Mouse (Mus musculus): ENCODE results near the gene Aox2. TPM values are rescaled to one million over a fixed set of nuclear protein-coding genes. Genes with fewer than 3 reads are reported as not detected.

The Aox2 gene
- total RNA-seq (2021): under 1 TPM in 1 of 2 experiments, not detected in 1; 0.05 TPM

DNA sequence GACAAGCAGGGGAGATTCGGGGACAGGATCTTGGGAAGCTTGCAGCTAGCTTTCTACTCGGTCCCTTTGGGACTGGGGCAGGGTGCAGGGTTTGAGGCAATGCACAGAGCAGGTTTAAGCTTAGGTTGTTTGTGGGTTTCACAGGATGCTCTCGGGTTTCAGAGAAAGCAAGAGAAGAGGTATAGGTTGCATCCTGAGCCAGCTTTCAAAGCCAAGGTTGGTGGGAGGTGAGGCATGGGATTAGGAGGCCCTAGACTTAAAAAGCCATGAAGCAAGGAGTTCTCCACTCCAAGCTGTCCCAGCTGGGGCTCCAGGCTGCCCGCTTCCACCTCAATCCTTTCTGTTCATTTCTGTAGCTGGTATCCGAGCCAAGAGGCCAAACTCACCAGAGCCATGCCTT, at the start of gene Aox2:
Aox2 (plus strand) TSS at position 301 of the 400 bp plus-strand sequence.
- DNase-seq: no peak

DNA sequence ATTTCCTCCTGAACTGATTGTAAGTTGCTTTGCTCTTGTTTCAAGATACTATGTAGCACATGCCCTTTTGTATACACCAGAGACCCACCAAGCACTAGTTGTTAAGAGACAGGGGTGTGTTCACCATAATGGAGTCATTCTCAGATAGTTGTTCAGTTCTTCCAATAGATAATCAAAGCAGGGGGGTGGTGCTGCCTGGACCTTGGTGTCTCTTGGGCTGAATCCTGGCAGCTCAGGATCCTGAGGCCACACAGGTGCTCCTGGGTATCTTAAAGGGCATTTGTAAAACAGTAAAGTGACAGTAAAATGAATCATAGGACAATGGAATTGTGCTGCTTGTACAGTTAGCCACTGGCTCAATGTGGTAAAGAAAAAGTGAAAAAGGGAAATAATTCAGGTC, 49.2 kb upstream of the Aox2 start:
- DNase-seq: no peak

DNA sequence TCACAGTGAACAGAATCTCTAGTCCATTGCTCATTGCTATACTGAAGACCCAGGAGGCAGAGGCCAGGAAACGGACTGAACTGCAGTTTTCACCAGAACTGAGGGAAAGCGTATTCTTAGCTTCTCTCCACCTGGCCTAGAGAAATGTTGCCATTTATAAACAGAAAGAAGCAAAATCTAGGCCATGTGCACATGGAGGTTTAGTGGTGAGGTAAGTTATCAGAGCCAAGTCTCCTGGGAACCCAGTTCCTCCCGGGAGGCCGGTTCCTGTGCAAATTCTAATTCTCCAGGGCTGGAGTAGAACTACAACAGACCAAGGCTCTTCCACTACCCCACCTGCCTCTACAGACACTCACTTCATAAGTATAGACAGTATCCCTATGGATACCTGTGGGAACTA, 48.4 kb upstream of the Aox2 start:
- DNase-seq: no peak

DNA sequence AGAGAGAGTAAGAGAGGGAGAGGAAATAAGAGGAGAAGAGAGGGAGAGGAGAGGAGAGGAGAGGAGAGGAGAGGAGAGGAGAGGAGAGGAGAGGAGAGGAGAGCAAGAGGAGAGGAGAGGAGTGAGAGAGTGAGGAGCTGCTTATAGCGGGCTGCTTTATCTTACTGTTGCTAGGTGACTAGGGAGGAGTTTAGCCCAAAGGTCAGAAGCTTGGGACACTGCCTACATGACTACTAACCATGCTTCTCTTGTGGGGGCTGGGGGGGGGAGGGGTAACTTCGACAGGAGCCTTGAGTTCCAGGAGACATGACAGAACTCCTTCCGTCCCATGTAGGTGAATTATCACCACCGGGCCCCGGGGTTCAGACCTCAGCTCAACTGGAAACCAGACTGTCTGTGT, 47.6 kb upstream of the Aox2 start:
- no peak for DNase-seq

DNA sequence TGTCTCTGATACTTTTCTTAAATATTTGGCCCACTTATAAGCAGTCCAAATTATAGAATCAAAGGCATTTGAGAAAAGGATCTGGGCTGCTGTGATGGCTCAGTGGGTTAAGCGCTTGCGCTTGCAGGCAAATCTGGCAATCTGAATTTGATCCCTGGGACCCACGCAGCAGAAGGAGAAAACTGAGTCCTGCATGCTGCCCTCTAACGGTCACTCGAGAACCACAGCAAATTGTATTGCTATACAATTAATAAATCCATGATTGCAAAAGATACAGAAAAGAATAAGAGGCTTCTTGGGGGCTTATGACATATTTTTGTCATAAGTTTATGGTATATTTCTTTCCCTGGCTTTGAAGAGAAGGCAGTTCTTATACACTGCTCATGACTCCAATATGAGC, 42.7 kb upstream of the Aox2 start:
- no peak for DNase-seq

DNA sequence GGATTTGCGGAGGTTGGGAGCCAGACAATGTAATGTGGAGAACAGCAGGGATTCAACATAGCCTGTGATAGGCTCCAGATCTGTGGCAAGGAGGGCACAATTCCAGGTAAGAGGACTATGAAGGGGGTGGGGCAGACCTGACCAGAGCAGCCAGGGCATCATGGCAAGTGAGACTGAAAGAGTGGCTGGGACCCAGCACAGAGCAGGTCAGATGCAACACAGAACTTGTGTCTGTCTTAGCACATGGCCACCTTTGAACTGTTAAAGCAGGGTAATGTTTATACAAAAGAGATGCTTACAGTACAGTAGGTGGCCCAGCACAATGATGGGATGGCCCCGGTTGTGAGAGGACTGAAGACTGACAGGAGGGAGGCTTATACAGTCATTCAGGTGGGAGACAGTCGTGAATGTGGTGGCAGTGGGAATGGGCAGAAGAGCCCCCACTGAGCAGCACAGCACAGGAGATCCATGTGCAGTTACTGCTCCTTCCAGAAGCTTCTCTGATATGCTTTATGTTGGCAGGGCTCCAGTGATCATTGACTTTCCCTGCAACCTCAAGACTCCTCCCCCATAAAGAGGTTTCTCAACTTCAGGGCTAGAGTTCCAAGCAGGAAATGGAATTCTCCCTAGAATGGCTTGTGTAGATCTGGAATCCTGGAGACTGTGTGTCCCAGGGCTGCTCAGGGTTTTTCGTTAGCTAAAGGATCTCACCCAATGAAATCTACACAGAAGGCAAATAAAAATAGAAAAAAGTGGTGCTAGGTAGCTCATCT, 40.4 kb upstream of the Aox2 start:
- DNase-seq: no peak

DNA sequence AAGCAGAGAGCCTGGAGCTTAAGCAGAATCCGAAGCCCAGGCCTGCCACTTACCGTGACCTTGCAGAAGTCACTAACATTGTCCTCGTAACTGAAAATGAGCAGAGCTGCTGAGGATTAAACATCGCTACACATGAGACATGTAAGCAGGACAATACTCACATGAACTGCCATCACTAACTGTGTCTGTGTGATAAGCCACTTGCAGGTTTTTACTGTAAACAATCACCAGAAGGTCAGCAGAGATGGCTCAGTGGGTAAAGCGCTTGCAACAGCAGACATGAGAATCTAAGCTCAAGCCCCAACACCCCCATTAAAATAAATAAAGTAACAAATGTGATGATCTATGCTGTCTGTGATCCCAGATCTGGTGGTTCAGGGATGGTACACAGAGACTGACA, 39.7 kb upstream of the Aox2 start:
- DNase-seq: no peak

DNA sequence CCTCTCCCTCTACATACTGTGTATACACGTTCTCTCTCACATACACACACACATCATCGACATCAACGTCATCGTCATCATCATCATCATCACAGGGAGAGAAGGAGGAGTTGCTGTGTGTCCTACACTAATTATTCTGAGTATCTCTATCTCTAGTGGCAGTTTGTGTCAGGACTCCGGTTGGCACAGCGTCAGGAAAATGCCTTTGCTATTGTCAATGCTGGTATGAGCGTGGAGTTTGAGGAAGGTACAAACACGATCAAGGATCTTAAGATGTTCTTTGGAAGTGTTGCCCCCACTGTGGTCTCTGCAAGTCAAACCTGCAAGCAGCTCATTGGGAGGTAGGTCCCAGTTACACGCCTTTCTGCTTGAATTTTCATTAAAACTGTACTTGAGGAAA, 39.2 kb upstream of the Aox2 start:
- no peak for DNase-seq

DNA sequence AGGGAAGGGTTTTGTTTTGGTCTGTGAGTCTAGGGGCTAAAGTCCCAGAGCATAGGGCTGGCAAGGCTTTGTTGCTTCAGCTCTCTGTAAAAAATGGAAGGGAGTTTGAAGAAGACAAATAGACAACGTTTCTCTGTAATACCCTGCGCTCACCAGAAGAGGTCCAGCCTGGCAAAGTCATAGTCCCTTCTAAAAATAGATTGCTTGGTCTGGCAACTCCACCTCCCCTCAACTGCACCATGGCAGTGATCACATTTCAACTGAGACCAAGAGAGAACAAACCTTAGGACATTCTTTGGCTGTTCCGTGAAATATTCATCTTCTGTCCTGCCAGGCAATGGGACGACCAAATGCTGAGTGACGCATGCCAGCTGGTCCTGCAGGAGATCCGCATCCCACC, 37.8 kb upstream of the Aox2 start:
- peak; percentile 25 for DNase-seq

DNA sequence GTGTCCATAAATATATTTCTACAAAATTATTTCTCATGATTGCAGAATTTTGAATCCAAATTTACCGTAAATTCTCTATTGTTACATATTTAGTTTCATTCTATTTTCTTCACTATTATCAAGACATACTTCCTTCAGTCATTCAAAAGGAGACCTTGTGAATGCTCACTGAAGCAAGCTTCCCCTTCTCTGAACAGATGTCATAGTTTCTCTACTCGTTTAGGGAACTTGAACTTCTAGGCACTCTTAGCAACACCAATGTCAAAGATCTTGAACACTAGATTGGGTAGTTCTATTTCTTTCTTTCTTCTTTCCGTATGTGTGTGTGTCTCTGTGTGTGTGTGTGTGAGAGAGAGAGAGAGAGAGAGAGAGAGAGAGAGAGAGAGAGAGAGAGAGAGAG, 33.6 kb upstream of the Aox2 start:
- DNase-seq: no peak

DNA sequence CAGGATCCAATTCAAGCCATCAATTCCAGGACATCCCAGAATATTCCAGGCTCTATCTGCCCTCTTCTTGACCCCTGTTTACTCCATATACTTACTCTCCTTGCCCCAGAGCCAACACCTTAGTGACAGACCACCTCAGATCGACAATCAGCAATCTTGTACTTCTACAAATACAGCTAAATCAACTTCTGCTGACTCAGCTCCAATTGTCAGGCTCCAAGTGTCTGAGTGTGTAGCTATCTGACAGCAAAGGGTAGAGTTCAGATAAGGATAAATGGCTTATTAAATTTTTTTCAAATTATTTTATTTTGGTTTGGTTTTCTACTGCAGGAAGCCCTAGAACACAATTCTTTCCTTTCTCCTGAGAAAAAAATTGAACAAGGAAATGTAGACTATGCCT, 29.6 kb upstream of the Aox2 start:
- DNase-seq: no peak

DNA sequence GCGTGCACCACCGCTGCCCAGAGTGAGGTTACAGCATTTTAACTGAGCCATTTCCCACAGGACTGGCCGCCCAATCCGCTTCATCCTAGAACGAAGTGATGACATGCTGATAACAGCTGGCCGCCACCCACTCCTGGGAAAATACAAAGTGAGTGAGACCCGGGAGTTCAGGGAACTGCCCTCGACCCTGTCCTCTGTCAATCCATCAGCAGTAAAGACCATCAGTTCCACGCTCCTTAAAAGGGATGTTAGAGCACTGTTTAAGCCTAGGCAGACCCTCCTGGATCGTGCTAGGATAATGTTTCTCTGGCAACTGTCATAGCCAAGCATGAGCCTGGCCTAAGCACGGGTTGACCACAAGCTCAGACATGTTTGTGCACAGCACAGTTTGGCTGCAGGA, 24.7 kb upstream of the Aox2 start:
- no peak for DNase-seq

DNA sequence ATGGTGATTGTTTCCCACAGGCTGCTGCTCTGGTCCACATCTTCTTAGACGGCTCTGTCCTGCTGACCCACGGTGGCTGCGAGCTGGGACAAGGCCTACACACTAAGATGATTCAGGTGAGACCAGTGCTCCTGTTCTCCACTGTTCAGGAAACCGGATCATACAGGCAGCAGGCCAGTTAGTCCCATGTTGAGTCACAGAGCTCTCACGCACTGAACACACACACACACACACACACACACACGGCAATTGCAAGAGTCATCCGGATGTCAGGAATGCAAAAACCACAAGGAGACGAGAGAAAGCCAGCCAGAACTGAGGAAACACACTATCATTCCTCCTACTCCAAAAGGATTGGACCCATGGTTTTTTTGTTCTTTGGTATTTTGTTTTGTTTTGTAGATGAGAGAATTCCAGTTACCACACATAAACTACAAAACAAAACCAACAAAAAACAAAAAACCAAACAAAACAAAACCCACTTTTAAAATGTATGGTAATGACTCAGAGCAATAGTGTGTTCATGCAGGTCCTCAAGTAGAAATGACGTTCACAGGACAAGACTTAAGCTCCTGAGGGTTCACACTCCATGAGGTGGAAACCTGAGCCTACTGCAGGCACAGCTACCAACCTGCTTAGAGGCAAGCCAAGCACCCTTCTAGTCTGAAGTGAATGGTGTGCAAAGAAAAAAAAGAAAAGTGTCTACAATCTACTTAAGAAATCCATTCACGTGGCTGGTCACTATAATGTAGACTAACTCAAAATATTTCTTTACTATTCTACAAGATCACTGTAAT, 20.7 kb upstream of the Aox2 start:
- DNase-seq: no peak

DNA sequence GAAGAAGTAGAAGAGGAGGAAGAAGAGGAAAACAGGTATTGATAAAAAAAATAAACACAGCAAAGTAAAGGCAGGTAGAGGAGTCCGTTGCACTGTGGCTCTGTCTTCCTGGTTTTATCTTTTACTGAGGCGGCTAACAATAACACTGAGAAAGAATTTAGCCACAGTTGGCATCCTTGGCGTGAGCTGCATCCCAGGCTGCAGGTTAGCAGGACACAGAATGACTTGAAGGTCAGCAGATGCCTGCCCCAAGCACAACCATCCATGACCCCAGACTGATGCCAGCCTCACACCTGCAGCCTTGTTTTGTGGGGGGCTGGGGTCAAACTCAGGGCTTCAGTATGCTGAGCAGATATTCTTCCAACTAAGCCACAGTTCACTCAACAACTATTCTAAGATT, 17.8 kb upstream of the Aox2 start:
- no peak for DNase-seq

DNA sequence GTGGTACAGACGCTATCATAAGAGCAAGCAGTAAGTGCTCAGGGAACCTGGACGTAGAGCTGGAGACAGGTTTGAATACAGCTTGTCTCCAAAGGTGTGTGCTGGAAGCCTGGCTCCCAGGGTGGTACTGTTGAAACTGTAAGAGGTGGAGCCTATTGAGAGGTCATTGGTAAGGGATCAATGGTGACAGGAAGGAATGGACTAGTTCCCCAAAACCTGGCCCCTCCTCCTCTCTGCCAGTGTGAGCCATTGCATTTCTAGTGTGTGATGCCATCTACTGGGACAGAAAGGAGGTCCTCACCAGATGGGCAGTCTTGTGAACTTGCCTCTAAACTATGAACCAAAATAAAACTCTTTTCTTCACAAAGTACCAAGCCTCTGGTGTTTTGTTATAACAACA, 9.9 kb upstream of the Aox2 start:
- no peak for DNase-seq

DNA sequence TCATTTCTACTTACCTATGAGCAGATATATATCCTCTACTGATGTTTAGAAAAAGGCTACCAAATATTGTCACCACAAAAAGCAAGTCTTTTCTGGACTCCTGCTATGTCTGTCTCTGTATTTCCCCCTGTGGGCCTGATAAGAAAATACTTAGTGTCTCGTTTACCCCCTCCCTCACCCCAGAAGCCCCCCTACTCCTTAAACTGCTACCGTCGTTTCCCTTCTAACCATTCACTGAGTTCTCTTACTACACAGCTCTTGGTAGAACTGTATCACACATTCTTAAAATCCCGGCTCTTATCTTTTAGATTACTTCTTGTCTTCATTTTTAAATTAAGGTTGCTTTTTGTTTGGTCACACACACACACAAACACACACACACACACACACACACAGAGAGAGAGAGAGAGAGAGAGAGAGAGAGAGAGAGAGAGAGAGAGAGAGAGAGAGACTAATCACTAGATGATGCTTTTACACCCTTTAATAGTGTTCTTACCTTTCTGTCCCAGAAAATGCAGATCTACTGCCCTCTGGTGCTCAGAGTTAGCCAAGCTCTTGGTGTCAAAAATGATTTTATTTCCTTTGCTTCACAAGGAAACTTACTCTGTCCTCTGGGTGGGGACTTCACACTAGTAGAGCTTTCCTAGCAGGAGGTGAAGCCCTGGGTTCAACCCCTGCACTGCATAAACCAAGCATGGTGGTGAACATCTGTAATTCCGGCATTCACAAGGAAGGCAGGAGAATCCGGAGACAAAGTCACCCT, 7.1 kb upstream of the Aox2 start:
- DNase-seq: peak; percentile 66

DNA sequence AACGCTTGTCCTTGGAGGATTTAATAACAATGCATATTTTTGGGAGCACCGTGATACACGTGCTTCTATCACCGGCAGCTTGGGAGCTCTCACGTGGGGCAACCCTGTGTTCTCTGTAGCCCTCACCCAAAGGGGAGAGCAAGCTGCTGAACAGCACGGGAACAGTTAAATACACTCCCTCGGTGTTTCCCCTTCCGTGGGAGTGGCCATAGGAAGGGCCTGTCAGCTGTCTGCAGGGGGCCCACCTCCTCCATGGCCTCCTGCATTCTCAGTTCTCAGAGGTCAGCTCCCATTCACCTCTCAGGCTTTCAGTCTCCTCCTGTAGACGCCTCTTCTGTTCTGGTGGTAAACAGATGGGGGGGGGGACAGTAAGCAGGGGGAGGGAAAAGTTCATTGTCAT, 2.2 kb upstream of the Aox2 start:
- no peak for DNase-seq

DNA sequence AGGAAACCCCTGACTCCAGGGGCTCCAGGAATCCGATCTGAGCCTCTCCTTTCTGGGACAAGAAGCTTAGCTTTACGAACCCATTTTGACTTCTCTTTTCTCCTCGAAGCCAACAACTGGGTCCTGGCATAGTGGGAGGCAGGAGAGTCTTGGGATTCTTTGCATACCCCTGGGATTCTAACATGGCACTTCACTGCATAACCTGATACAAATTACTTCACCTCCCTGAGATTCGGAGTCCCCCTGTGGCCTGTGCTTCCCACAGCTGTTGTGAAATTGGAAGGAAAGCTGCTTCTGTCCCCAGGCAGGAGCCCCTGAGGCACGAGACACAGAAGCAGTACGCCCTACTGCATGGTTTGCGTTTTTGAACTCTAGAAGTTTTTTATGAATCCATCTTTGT, 387 bp downstream of the Aox2 start:
- no peak for DNase-seq

DNA sequence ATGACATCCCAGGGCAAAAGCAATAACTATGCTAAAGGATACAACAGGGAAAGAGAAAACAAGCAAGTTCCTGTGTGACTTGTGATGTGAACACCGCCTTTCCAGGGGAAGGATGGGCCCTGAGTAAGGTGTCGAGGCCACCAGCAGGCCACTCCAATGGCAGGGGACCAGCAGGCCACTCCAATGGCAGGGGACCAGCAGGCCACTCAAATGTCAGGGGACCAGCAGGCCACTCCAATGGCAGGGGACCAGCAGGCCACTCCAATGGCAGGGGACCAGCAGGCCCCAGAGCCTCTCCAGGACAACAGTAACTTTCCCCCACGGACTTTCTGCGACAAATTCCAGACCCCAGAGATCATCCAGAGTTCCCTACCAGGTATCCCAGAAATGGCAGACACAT, 2.3 kb downstream of the Aox2 start:
- no peak for DNase-seq

DNA sequence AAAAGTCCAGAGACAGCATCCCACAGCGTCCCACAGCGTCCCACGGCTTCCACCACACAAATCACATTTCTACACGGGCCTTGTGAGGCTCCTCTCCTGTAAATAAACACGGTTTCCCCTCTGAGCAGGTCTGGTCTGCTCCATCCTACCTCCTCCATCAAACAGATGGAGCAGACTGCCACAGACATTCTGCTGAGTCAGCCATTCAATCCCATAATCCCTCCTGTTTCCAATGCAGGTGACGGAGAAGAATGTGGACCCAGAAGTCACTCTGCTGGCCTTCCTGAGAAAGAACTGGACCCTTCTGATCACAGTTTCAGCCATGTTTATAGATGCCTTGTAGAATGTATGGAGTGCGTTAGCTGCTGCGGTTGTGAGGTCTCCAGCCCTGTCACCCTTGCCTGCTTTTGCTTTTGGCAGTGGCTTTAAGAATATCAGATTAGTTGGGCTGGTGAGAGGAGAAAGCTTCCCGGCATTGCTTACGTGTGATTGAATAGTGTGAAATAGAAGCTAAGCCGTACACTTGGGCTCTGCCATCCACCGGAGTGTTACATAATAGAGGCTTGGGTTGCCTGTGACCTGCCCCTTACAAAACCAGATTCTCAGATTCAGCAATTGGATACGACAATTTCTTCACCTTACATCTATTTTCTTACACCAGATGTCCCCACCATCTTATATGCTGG, 3.0 kb downstream of the Aox2 start:
- DNase-seq: no peak

DNA sequence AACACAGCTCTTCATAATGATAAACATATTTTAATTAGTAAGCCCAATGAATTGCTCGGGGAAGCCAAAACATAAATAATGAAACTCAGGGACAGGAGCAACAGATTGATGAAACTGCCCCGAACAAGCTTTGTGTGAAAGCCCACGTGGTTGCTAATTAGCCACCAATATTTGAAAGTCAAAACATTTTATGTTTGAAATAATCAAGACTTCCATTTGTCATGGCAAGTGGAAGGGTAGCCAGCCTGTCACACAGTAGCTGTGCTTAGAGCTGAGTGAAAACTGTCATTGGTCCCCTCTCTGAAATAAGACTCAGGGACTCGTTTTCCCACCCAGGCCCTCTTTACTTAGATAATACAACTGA, 3.5 kb downstream of the Aox2 start:
- DNase-seq: no peak

DNA sequence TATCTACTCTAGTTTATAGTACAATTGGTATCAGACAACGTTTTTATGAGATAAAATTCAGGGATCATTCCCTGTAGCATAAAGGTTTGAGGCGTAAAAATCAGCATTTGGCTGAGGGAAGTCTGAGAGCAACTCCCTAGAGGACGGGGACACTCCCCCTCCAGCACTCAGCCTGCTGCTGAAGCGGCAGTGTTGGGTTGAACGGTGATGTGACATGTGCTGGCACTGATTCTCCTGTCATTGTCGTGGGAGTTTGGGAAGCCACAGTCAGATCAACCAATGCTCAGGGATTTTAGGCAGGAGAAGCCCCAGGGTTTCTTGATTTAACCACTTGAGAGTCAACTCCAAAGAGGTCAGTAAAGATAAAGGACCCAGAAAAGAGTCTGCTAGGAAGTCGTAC, 6.4 kb downstream of the Aox2 start:
- DNase-seq: no peak

DNA sequence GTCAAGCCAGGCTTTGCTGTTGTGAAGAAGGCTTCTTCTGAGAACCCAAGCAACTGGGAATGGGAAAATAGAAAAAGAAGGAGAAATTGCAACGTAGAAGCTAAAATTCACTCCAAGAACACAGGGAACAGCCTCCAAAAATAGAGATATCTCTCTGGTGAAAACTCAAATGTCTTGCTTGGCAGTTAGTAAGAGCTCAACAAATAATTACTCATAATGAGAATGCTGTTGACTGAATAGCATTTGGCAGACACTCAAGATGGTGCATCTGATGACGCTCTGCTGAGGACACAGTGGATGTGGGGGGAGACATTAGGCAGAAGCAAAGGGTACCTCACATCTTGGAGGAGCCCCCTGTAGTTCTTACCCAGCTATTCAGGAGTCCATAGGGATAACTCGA, 10.0 kb downstream of the Aox2 start:
- DNase-seq: no peak
